Mouse (Mus musculus): Measurements from ENCODE around the gene Tspan5.

GRCm38 (mm10) chr3:138917016-138917415 lies 175.0 kb downstream of the Tspan5 start:
- no peak for TF ChIP-seq CTCF (IDR thresholded peaks at IDR 0.05; ENCODE audit: extremely low read depth, insufficient read depth, low read length)
- TF ChIP-seq POLR2A (IDR thresholded peaks at IDR 0.05; ENCODE audit: extremely low read depth, insufficient read depth, low read length): no peak

All from cortical plate, adult 2 months (tissue).